Mouse (Mus musculus) skeletal muscle tissue, adult 2 months (tissue): ENCODE data around the gene Srpk1.

Experiments used
- DNase-seq: peaks from one replicate; pipeline ENCODE4 v3.0.0-alpha.2; 2012; ENCODE audit warnings: low read depth, low spot score

Srpk1 gene

DNA sequence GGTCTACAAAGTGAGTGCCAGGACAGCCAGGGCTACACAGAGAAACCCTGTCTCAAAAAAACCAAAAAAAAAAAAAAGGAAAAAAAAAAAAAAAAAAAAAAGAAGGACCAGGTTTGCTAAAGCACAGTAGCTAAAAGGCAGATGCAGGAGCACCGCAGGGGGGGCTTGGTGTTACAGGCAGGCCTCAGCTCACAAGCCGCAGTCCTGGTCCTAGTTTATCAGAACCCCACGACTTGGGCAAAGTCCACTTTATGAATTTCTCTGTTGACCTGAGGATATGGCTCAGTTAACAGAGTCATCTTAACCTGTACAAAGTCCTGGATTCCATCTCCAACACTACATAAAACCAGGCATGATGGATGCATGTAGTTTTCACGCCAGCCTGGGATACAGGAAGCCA lies 7.2 kb downstream of the Srpk1 start:
- DNase-seq: no peak

- DNase-seq: no peak
These were observed 9.4 kb downstream of the Srpk1 start for GRCm38 (mm10) chr17:28613096-28613495.

DNA sequence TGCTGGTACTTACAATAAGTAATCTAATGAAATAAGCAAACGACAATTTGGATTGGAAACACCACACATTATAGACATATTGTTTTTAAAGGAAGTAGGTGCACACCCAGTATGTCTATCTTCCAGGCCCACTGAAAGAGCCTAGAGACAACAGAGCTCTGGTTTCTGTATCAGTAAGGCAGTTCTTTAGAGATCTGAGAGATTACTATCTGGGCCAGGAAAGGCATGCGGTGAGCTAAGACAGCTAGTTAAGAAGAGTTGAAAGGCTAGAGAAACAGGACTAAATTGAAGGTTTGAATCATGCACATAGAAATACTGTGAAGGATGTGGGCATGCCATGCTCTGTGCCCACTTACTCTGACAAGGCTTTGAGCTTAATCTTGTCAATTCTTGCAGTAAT lies 9.9 kb downstream of the Srpk1 start:
- DNase-seq: no peak

GRCm38 (mm10) chr17:28609543-28609942 lies 13.0 kb downstream of the Srpk1 start:
- no peak for DNase-seq

- no peak for DNase-seq
These were observed 20.8 kb downstream of the Srpk1 start for GRCm38 (mm10) chr17:28601557-28602250.

- DNase-seq: no peak
These were observed 21.7 kb downstream of the Srpk1 start for GRCm38 (mm10) chr17:28600780-28601179.

DNA sequence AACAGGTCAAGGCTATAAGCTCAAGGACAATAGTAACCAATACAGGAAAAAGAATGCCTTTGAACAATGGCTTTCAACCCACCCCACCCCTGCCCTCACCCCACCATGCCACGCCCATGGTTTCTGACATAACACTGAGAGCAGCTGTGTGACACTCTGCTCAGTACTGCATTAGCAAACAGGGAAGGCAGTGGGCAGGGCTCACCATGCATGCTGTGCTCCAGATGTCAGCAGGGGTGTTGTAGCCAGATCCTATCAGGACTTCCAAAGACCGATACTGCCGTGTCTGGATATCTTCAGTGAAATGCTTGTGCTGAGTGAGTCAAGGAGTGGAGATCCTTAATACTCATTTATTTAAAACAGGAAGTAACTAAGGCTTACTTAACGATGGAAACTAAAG lies 28.5 kb downstream of the Srpk1 start:
- no peak for DNase-seq

DNA sequence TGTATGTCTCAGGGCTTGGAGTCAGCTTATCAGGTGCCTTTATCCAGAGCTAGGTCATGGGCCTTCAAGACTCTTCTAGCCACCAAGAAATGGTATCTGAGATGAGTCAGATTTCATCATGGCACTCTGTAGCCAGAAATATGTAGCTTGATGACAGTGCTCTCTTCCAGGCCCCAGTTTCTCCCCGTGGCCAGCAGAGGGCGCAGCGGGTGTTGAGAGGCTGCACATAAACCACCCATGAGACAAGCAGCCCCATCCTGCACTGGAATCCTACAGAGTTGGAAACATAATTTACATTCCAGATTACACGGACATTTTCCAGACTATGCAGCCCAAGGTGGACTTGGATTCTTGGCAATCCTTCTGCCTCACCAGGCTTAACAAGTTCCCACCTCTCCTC lies 29.5 kb downstream of the Srpk1 start:
- DNase-seq: peak; percentile 32

DNA sequence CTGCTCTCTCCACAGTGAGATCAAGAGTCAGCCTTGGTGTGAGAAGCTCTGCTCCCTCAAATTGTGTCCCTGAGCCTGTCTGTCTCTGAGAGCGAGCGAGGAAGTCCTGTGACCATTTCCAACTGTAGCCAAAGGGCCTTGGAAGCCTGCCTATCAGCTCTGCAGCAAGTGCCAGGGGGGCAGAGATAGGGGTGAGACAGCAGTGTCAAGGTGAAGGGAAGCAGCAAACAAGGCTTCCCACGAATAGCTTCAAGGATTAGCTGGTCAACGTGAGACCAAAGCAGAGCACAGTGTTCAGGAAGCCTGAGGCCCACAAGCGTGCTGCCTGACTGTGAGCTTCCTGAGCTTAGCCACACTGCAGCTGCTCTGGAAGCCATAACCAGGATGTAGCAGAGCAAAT lies 31.0 kb downstream of the Srpk1 start:
- DNase-seq: no peak

- no peak for DNase-seq
These were observed 31.9 kb downstream of the Srpk1 start for GRCm38 (mm10) chr17:28590596-28590995.

- DNase-seq: no peak
These were observed 33.9 kb downstream of the Srpk1 start for GRCm38 (mm10) chr17:28588591-28588990.

GRCm38 (mm10) chr17:28586509-28586908 lies 36.0 kb downstream of the Srpk1 start:
- DNase-seq: no peak

DNA sequence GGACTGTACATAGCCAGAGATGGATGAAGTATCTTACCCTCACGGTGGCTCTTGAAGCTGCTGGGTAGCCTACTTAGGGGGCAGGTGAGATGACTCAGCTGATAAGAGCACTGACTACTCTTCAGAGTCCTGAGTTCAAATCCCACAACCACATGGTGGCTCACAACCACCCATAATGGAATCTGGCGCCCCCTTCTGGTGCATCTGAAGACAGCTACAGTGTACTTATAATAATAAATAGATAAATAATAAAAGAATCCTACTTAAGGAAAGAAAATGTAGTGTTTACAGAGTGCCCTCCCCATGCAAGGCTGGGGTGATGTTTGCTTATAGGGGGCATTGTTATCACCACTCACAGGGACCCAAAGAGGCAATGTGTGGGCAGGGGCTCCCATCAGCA lies 41.5 kb downstream of the Srpk1 start:
- DNase-seq: no peak

- no peak for DNase-seq
These were observed 42.1 kb downstream of the Srpk1 start for GRCm38 (mm10) chr17:28580396-28580795.

DNA sequence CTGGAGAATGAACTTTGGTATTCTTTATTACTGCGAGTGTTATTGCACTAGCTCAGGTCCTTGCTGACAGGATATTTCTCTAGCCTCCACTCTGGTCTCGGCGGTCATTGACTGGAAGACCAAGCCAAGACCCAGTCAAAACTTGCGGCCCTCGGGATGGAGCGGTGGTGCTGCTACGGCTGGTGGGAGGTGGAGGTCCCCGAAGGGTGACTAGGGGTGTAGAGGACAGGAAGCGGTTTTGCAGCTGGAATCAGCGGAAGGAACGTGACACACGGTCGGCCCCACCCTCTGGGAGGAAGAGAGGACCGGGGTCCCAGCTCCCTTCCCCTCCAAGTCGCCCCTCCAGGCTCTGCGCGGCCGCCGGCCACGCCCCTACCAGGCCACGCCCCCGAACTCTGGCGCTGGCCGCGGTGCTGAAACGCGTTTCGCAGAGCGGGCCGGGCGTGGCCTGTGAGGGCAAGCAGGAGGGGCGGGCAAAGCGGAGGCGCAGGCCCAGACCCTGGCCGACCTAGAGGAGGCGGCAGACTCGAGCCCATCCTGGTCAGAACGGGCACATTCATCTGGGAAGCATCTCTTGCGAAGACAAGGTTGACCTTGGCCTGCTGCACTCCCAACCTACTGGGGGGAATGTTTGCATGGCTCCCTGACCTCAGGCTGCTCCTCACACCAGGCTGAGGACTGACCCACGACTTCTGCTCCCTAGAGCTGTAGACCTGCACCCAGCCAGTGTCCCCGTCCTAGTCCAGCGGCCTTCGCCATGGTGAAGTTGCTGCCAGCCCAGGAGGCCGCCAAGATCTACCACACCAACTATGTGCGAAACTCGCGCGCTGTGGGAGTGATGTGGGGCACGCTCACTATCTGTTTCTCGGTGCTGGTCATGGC lies 47.0 kb downstream of the Srpk1 start, which contains the start of gene Lhfpl5:
TSS of gene Lhfpl5 (plus strand) at position 398 of the 882 bp plus-strand sequence.
- no peak for DNase-seq

DNA sequence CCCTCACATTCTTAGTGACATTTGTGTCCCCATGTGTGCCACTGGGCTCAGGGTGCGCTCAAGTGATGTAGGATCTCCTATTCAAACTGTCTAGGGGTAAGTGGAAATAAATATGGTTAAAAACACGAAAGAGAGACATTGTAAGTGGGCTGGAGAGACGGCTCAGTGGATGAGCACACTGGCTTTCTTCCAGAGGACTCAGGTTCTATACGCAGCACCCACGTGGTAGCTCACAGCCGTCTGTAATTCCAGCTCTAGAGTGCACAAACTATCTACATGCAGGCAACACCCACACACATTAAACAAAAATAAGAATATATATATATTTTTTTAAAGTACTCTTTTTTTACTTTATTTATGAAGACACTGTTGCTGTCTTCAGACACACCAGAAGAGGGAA lies 49.6 kb downstream of the Srpk1 start:
- no peak for DNase-seq

GRCm38 (mm10) chr17:28572521-28572920 lies 50.0 kb downstream of the Srpk1 start:
- DNase-seq: no peak

DNA sequence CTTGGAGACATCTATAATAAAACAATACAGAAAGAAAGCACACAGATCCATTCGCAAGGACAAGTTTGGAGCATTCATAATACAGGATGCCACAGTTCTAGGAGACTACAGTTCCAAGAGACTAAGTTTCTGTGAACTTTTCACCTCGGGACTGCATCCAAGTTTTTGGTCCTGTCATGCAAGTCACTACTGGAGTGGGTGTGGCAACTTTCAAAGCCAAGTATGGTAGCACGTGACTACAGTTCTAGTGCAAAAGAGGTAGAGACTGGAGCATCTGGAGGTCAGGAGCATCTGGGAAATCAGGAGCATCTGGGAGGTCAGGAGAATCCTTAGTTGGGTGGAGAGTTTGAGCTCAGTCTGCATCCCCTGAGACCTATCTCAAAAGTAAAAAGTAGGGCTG lies 50.6 kb downstream of the Srpk1 start:
- no peak for DNase-seq

- DNase-seq: no peak
These were observed 55.0 kb downstream of the Srpk1 start for GRCm38 (mm10) chr17:28567541-28567940.

DNA sequence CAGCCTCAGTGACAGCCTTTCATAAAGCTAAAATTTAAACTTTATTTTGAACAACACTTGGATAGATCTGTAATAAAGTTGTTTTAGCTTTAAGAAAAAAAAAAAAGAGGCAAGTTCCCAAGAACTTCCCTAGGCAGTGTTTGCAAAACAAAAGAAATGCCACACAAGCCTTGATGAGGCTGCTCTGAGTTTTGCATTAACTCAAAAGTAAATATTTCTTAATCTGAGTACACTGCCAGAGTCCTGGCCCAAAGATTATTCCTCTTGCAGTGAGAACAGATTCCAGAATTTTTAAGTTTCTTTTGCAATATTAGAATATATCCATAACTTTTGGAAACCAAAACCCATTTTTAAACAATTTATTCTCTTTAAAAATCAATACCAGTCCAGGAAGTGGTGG lies 57.3 kb downstream of the Srpk1 start:
- no peak for DNase-seq

DNA sequence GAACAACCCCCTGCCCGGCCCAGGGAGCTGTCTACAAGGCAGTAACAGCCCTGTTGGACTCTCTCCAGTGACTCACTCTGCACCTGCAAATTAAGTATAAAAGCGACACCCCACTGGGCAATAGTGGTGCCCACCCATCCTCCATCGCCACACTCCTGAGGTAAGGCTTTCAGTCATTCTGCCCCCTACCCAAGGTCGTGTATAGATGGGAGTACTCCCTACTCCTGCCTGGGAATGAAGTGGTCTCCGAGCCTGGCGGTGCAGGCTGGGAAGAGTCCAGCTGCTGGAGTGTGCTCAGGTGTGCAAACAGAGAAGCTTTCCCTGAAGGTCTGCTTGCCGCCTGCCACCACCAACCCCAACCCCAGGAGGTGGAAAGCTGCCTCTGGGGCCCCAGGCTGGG lies 60.9 kb downstream of the Srpk1 start:
- DNase-seq: no peak

DNA sequence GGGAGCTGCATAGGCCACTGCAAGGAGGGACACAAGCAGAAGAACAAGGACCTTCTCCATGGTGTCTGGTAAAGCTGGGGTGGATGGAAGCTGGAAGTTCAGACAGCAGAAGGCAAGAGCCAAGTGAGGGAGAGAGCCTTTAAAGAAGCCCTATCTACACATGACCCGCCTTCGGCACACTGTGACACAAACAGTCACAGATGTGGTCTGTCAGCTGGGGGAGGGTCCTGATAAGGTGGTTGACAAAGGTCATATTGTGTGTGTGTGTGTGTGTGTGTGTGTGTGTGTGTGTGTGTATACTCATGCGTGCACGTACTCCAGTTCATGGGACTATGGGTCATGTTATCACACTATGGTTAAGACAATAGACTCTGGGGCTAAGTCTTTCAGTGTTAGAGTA lies 61.9 kb downstream of the Srpk1 start, which contains the start of gene Clps:
TSS of gene Clps (minus strand) at position 169 of the 400 bp plus-strand sequence.
- DNase-seq: no peak

- DNase-seq: no peak
These were observed 64.7 kb downstream of the Srpk1 start for GRCm38 (mm10) chr17:28557772-28558171.
